Mouse (Mus musculus) layer of hippocampus, adult 8-10 months (tissue): Measurements from ENCODE around the gene Nsun2. TPM values are rescaled to one million over a fixed set of nuclear protein-coding genes. Genes with fewer than 3 reads are reported as not detected.
A peak's percentile ranks its signal among the peaks of the same experiment; 100 is the strongest.

Experiments used
- DNase-seq, 2 experiments: peaks; one replicate each; pipeline ENCODE4 v3.0.0; 2022; ENCODE audit warnings: low spot score in 2 of 2
- total RNA-seq, 4 experiments: library from RNA; stranded (reverse); gene quantifications; 2 replicates each; pipeline ENCODE4 v1.2.4; 2022

Nsun2 gene
- total RNA-seq, 4 experiments from 2014 or later, result 86.2 to 110 (median 100) TPM

- no peak for DNase-seq
Observed at GRCm38 (mm10) chr13:69523444-69524157, 9.9 kb upstream of the Nsun2 start.

GRCm38 (mm10) chr13:69524158-69524530, 9.4 kb upstream of the Nsun2 start:
- no peak for DNase-seq

GRCm38 (mm10) chr13:69525867-69526266, 7.7 kb upstream of the Nsun2 start:
- no peak for DNase-seq

DNA sequence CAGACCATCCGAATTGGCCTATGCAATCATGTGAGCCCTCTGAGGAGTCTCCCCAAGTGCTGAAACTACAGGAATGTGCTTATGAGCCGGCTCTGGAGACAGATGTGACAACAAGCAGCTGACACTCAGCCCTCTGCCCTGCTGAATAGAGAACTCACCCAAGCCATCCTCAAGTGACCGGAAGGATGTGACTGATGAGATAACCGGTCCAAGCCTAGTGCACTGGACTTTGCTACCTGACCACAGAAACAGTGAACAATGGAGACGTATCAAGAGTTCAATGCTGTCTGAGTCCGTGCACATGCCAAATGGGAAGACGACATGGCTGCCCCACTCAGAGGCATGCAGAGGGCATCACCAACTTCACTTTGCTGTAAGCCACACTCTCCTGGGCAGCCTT, 5.0 kb upstream of the Nsun2 start:
- no peak for DNase-seq

DNA sequence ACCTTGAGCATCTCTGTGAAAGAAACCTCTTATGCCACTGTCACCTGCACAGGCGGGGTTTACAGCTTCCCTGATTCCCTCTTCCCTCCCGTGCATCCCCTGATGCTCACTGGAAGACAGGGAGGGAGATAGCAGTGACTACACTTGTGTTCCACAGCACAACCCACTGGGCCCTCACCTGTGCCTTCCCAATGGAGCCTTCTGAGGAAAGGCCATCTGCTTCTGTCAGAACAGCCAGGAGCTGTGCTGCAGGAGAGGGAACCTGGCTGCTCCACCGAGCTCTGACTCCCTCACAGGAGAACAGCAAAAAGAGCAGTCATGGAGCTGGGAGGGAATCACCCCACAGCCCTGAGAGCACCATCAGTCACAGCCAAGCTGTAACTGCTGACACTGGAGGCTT, 3.4 kb upstream of the Nsun2 start:
- no peak for DNase-seq

DNA sequence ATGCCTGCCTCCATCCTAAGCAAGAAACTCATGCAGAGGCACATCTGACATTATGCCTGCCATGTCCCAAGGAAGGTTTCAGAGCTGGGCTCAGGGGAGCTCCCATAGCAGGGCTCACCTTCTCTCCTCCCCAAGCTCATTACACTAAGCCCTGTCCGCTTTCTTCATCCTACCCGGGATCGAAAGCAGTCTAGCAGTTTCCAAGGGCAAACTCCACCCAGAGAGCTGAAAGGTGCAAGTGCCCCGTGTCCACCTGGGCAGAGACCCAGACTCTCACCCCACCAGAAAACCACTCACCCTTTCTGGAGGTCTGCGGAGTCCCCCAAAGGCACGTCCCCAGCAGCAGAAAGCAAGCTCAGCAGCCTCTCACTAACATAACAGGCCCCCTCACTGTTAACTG, 2.6 kb upstream of the Nsun2 start:
- DNase-seq, result no peak

DNA sequence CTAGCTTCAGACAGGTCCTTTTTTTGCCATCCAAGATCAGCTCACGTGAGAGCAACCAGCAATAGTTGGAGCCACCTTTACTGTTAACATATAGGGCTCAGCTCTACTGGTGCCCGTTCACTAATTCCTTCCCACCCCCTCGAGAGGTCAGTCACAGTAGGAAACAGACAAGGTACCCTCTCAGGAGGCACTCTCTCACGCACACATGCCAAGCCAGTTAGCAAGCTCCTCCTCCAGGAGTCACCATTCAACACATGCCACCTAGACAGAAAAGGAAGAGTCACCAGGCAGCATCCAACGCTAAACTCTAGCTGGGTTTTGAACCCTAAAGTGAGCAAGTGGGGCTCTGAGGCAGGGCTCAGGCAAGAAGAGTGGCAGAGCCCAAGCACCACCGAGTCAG, 2.1 kb upstream of the Nsun2 start:
- DNase-seq, result no peak

- DNase-seq, result no peak
Observed at GRCm38 (mm10) chr13:69532101-69532892, 1.2 kb upstream of the Nsun2 start.

DNA sequence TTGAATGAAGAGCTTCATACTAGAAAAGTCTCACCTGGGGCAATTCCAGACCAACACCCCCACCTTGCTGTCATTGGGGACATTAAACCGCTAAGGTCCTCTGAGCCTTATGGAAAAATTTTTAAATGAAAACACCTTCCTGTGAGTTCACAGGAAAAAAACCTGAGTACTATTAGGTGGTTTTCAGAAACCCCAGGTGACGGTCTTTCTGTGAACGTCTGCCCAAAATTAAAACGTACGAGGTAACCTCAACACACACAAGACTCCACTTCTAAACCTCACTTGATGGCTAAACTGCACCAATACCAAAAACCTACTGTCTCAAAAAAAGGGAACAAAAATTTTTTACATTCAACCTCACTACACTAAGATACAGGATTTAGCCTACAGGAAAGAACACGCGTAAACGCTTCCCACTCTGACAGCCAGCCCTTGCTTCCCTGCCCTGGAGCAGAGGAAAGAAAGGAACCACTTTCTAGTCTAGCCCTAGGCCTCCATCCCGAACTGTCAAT, 597 bp upstream of the Nsun2 start:
- DNase-seq, result no peak

- DNase-seq, result no peak
Observed at GRCm38 (mm10) chr13:69534334-69534653, 748 bp downstream of the Nsun2 start, which contains the start of gene Tent4a. Gene Tent4a (minus strand): TSS chr13:69534617.

DNA sequence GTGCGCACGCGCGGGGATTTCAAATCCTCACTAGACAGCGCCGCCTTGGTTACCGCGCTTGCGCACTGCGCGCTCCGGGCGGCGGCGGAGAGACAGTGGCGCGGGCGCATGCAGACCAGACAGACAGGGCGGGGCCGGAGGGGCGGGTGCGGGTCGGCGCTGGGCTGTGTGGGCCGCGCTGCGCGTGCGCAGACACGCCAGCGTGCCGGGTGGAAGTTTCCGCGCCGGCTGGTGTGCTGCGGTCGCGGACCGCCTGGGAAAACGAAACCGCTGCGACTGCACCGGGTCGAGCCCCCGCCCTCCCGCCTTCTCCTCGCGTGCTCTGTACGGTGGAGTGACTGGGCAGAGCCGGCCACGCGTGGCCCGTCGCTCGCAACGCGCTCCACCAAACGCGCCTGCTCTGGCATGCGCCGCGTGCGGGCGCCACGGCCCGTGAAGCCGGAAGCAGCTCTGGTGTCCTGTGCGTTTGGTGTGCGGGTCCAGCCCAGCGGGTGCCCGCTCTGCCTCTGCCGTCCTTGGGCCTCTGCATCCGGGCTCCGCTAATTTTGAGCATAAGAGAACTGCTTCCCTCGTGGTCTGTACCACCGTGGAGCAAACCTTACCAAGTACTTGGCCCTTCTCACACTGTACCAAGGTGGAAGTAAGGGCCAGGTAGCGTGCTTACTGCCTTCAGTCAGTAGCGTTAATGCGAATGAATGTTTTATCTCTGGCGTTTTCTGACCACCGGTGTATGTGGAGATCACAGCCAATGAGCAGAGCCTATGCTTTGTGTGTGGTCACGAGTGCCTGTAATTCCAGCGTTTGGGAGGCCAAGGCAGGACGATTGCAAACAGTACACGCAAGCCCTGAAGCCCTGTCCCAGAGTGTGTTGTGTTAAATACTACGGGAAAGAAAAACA, 1.4 kb downstream of the Nsun2 start:
- peak; percentile 95 to 97 for DNase-seq

GRCm38 (mm10) chr13:69536021-69536420, 2.5 kb downstream of the Nsun2 start:
- no peak for DNase-seq

GRCm38 (mm10) chr13:69537366-69537765, 3.8 kb downstream of the Nsun2 start:
- DNase-seq, result no peak

- no peak for DNase-seq
Observed at GRCm38 (mm10) chr13:69538327-69538726, 4.8 kb downstream of the Nsun2 start.

- no peak for DNase-seq
Observed at GRCm38 (mm10) chr13:69541209-69541608, 7.7 kb downstream of the Nsun2 start.

DNA sequence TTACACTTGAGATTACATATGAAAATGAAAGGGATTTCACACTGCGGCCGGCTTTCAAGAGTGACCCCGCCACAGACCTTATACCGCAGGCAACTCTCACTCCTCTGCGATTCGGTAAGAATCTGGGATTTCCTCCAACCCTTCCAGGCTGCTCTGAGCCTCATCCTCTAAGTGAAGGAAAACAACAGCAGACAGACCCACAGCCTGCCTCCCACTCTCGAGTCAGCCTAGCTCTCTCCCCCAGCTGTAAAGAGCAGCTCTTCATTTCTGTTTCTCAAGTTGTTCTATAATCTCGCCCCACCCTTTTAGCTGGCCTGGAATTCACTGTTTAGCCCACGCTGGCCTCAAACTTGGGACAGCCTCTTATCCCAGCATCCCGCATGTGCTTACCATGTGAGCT, 8.2 kb downstream of the Nsun2 start:
- peak in 1 of 2 experiments; percentile 57 for DNase-seq

DNA sequence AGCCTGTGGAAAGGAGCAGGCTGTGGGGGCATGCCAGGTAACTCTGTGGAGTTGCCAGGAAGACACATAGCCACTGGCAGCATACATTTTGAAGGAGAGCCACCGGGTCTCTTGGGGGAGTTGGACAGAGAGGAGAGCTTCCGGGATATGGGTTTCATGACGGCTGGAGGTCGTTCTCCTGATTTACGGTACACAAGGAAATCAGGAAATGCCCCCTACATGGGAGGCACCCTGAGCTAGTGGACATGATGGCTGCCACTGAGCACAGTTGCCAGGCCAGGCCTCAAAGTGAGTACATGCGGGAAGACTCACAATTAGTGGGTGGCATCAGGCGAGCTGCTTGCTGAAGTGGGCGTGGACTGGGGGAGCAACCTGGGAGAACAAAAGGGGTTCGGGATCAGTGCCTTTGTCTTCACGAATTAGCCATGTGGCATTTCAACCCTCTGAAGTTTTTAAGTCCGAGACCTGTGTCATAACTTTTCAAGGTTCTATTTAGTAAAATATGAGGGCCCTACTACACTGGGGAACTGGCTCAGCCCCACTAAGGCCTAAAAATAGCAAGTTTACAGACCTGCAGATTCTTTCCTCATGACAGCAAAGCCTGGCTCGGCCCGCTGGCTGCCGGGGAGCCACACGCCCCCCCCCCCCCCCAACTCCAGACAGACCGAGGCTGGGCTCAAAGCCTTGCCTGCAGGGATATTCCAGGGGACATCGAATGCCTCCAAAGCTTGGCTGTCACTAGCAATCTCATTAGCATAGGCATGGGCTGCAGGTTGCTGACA, 9.2 kb downstream of the Nsun2 start:
- DNase-seq, result no peak

DNA sequence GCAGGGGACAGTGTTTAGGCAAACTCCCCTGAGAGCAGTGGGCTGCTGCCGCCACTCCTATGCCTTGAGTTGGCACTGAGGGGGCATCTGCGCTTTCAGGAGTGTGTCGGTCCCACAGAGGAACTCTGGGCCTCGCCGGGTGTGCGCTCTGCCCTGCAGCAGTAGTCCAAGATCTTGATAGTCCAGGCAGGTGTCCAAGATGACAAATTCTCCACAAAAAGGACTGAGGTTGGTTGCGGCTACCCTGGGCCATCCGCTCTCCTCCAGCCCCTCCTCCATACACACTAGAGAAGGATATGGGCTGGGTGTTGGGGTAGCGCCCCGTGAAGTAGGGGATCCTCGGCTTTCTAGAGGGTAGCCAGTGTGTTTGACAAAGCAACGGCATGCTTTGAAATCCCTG, 10.0 kb downstream of the Nsun2 start:
- no peak for DNase-seq

DNA sequence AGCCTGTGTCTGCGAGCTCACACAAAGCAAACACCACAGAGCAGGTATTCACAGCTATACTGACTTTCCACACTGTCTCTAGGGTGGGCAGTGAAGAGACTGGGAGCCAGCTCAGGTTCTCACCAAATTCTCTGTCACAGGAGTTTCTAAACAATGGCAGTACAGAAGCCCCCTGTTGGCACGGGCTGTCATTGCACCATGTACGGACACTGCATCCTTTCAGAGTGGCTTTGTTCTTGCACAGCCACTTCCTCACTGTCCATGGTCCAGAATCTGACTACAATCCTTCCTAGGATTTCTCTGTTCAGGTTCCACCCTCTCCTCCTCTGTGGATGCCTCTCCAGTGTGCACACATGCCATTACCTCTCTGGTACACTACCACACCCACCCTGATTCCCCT, 11.5 kb downstream of the Nsun2 start:
- DNase-seq, result peak in 1 of 2 experiments; percentile 19

DNA sequence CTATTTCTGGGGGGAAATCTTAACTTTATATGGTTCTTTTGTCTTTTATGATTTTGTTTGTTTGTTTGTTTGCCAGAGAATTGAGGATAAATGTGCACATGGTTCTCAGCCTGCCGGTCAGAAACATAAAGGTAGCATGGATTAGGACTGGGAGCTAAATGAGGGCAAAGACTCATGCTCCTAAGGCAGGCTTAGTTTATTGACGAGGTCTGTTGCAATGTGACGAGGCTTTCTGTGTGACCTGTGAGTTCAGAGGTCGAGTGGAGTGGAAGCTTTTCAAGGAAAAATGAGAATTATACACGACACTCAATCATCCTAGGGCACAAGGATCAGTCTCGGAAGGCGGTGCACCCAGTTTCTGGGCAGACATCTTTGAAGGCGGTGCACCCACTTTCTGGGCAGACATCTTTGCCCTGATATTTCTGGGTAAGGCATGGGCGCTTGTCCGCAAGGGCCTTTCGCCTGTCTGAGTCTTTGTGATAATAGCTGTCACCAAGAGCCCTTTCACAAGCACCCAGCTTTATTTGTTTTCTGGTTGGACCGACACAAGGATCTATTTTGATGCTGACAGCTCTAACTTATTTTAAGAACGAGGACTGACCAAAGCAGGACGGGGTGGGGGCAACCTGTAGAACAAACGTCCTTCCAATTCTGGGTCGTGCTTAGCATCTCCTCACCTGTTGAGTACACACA, 14.1 kb downstream of the Nsun2 start:
- DNase-seq, result peak in 1 of 2 experiments; percentile 1
